Mouse (Mus musculus) retina, adult 2 months (tissue): ENCODE measurements around the gene Tbc1d17.
A peak's percentile ranks its signal among the peaks of the same experiment; 100 is the strongest.

Experiments
- DNase-seq: peaks from one replicate; pipeline ENCODE4 v3.0.0-alpha.2; 2012; ENCODE audit warnings: low read depth, low spot score

Tbc1d17 gene

GRCm38 (mm10) chr7:44824872-44825271 is 24.0 kb downstream of the Tbc1d17 start:
- DNase-seq = peak; percentile 72

GRCm38 (mm10) chr7:44823409-44823808 is 25.5 kb downstream of the Tbc1d17 start:
- no peak for DNase-seq

GRCm38 (mm10) chr7:44821666-44822448 is 27.0 kb downstream of the Tbc1d17 start:
- no peak for DNase-seq

GRCm38 (mm10) chr7:44820525-44820924 is 28.4 kb downstream of the Tbc1d17 start:
- DNase-seq = no peak

- DNase-seq = no peak
These were observed 29.0 kb downstream of the Tbc1d17 start for GRCm38 (mm10) chr7:44819863-44820262.

- DNase-seq = no peak
These were observed 29.5 kb downstream of the Tbc1d17 start for GRCm38 (mm10) chr7:44819391-44819790.

GRCm38 (mm10) chr7:44818751-44819235 is 30.1 kb downstream of the Tbc1d17 start:
- DNase-seq = no peak

- DNase-seq = no peak
These were observed 30.7 kb downstream of the Tbc1d17 start for GRCm38 (mm10) chr7:44818164-44818563.

GRCm38 (mm10) chr7:44817441-44817840 is 31.4 kb downstream of the Tbc1d17 start:
- no peak for DNase-seq

GRCm38 (mm10) chr7:44816470-44817021 is 32.3 kb downstream of the Tbc1d17 start, which contains the start of gene Atf5:
Gene Atf5 (minus strand): TSS chr7:44816658.
- DNase-seq = no peak

- peak; percentile 91 for DNase-seq
These were observed 33.0 kb downstream of the Tbc1d17 start, which contains the start of the genes Nup62 and Il4i1 for GRCm38 (mm10) chr7:44815721-44816469. Gene Nup62 (plus strand): TSS chr7:44816088. Gene Il4i1 (plus strand): TSS chr7:44816387.

GRCm38 (mm10) chr7:44814952-44815553 is 33.8 kb downstream of the Tbc1d17 start:
- no peak for DNase-seq

GRCm38 (mm10) chr7:44814423-44814822 is 34.5 kb downstream of the Tbc1d17 start:
- DNase-seq = no peak

- no peak for DNase-seq
These were observed 34.9 kb downstream of the Tbc1d17 start for GRCm38 (mm10) chr7:44813985-44814384.

- DNase-seq = no peak
These were observed 36.1 kb downstream of the Tbc1d17 start for GRCm38 (mm10) chr7:44812651-44813325.

- no peak for DNase-seq
These were observed 37.9 kb downstream of the Tbc1d17 start for GRCm38 (mm10) chr7:44810819-44811557.

GRCm38 (mm10) chr7:44810365-44810764 is 38.5 kb downstream of the Tbc1d17 start:
- no peak for DNase-seq

GRCm38 (mm10) chr7:44809466-44809865 is 39.4 kb downstream of the Tbc1d17 start:
- no peak for DNase-seq

GRCm38 (mm10) chr7:44808927-44809326 is 40.0 kb downstream of the Tbc1d17 start:
- no peak for DNase-seq

- DNase-seq = no peak
These were observed 56.1 kb downstream of the Tbc1d17 start for GRCm38 (mm10) chr7:44792781-44793180.
